Comparison of ENCODE assay signal across 19 mouse cellular contexts in the genomic region with DNA sequence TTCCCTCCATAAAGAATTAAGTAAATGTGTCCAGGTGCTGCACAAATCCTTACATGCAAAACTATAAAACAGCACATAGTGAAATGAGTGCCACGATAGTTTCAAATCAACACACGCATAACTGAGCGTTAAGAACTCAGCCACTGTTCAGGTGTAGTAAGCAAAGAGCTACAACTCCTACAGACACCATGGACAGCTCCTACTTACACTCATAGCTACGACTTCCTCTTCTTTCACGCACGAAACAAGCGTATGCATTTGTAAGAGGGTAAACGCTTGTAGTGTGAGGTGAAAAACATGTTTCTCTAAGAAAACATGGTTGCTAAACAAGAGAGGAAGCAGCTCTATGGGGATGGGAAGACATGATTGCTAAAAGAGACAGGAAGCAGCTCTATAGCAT.
DNase-seq lines count a peak whose midpoint lies in the region; ATAC-seq lines count a peak whose summit lies in the region.
"Had no signal": no experiment of that assay in that cellular context is flagged by ENCODE, and none has a peak within 500 bp of the region (broad histone marks: within the 10 kb centered on the region; RNA-seq: fewer than 3 reads in every experiment).

No protein-coding gene starts in this region.

- no peak overlapping the region for H3K4me2 ChIP-seq in embryonic facial prominence, embryonic 11.5 days (ENCODE audit: low read depth, low read length)
- H3K4me2 ChIP-seq in midbrain, embryonic 15.5 days = no peak overlapping the region
- H3K4me2 ChIP-seq: forebrain, embryonic 15.5 days; heart, embryonic 12.5 days; intestine, embryonic 15.5 days; liver, embryonic 13.5 days had no signal

- no peak overlapping the region for H3K4me3 ChIP-seq in embryonic facial prominence, embryonic 11.5 days (ENCODE audit: low read depth, low read length)
- no peak overlapping the region for H3K4me3 ChIP-seq in embryonic facial prominence, embryonic 10.5 days
- no peak overlapping the region for H3K4me3 ChIP-seq in midbrain, embryonic 15.5 days
- H3K4me3 ChIP-seq: forebrain, embryonic 15.5 days; heart, embryonic 12.5 days; intestine, embryonic 15.5 days; liver, embryonic 13.5 days; midbrain, embryonic 10.5 days had no signal

- no peak overlapping the region for H3K9ac ChIP-seq in embryonic facial prominence, embryonic 11.5 days (replicated peaks; ENCODE audit: low read length)
- no peak overlapping the region for H3K9ac ChIP-seq in midbrain, embryonic 15.5 days
- H3K9ac ChIP-seq: forebrain, embryonic 15.5 days; heart, embryonic 12.5 days; intestine, embryonic 15.5 days; liver, embryonic 13.5 days had no signal

- no peaks in the 10 kb centered on the region for H3K9me3 ChIP-seq in embryonic facial prominence, embryonic 11.5 days (replicated peaks; ENCODE audit: control insufficient read depth, low read length)
- no peaks in the 10 kb centered on the region for H3K9me3 ChIP-seq in embryonic facial prominence, embryonic 10.5 days
- H3K9me3 ChIP-seq in midbrain, embryonic 15.5 days = no peaks in the 10 kb centered on the region
- H3K9me3 ChIP-seq: forebrain, embryonic 15.5 days; heart, embryonic 12.5 days; intestine, embryonic 15.5 days; liver, embryonic 13.5 days; midbrain, embryonic 10.5 days had no signal

- H3K27ac ChIP-seq in embryonic facial prominence, embryonic 11.5 days (replicated peaks; ENCODE audit: low read depth, low read length) = no peak overlapping the region
- H3K27ac ChIP-seq in embryonic facial prominence, embryonic 10.5 days (replicated peaks) = no peak overlapping the region
- H3K27ac ChIP-seq in midbrain, embryonic 15.5 days = no peak overlapping the region
- H3K27ac ChIP-seq: forebrain, embryonic 15.5 days; intestine, embryonic 15.5 days; liver, embryonic 13.5 days; midbrain, embryonic 10.5 days had no signal

- ATAC-seq in embryonic facial prominence, embryonic 11.5 days (replicated peaks; ENCODE audit: insufficient number of reproducible peaks, low FRiP score, low TSS enrichment, low read depth) = no peak
- no peak for ATAC-seq in midbrain, embryonic 15.5 days (replicated peaks)
- ATAC-seq: forebrain, embryonic 15.5 days; intestine, embryonic 15.5 days had no signal

- intact Hi-C loops in heart, postnatal 14 days (cut with DNase I) = no loop called here

- no peaks in the 10 kb centered on the region for H3K36me3 ChIP-seq in embryonic facial prominence, embryonic 11.5 days (replicated peaks; ENCODE audit: control insufficient read depth, insufficient read depth, low read depth, low read length)
- no peaks in the 10 kb centered on the region for H3K36me3 ChIP-seq in embryonic facial prominence, embryonic 10.5 days (replicated peaks)
- H3K36me3 ChIP-seq in midbrain, embryonic 15.5 days (replicated peaks) = no peaks in the 10 kb centered on the region
- H3K36me3 ChIP-seq: forebrain, embryonic 15.5 days; heart, embryonic 12.5 days; intestine, embryonic 15.5 days; liver, embryonic 13.5 days; midbrain, embryonic 10.5 days had no signal

- H3K27me3 ChIP-seq in embryonic facial prominence, embryonic 11.5 days (ENCODE audit: control insufficient read depth, insufficient read depth, low read length) = no peaks in the 10 kb centered on the region
- H3K27me3 ChIP-seq in embryonic facial prominence, embryonic 10.5 days (replicated peaks; ENCODE audit: low read depth, poor library complexity, severe bottlenecking) = no peaks in the 10 kb centered on the region
- H3K27me3 ChIP-seq in midbrain, embryonic 15.5 days (replicated peaks) = no peaks in the 10 kb centered on the region
- H3K27me3 ChIP-seq: forebrain, embryonic 15.5 days; heart, embryonic 12.5 days; intestine, embryonic 15.5 days; liver, embryonic 13.5 days had no signal

- 74% methylated on average over 8 of the region's 8 CpGs for WGBS in embryonic facial prominence, embryonic 11.5 days
- WGBS in embryonic facial prominence, embryonic 10.5 days = 71% methylated on average over 8 of the region's 8 CpGs
- WGBS in midbrain, embryonic 15.5 days = 75% methylated on average over 8 of the region's 8 CpGs

- H3K4me1 ChIP-seq in embryonic facial prominence, embryonic 11.5 days (ENCODE audit: control insufficient read depth, insufficient read depth, low read length) = no peaks in the 10 kb centered on the region
- peaks cover 5% of the 10 kb centered on the region for H3K4me1 ChIP-seq in embryonic facial prominence, embryonic 10.5 days
- no peaks in the 10 kb centered on the region for H3K4me1 ChIP-seq in midbrain, embryonic 15.5 days
- H3K4me1 ChIP-seq: intestine, embryonic 15.5 days; liver, embryonic 13.5 days; midbrain, embryonic 10.5 days had no signal

- DNase-seq in embryonic facial prominence, embryonic 11.5 days (ENCODE audit: low spot score) = peak; percentile 70
- no peak for DNase-seq in embryonic facial prominence, embryonic 10.5 days (ENCODE audit: low spot score)
- peak; percentile 9 for DNase-seq in thymus, postnatal 0 days (ENCODE audit: low spot score)
- DNase-seq in thymus, postnatal 4 days = no peak
- DNase-seq in embryo, embryonic 11 days = peak; percentile 69
- no peak for DNase-seq in frontal cortex, postnatal 25 days (ENCODE audit: low spot score in 2 of 2)
- DNase-seq in heart, postnatal 14 days = no peak
- DNase-seq: adrenal gland, postnatal 10 days; cerebellum, adult 11-12 months; cerebellum, postnatal 36 days; liver, embryonic 13.5 days; lung, postnatal 10 days; right cerebral cortex, postnatal 14 days; thymus, postnatal 25 days had no signal

Comparison
In these comparisons a context has a peak if more than half of its experiments do, and no peak if none do; other contexts are left out.
1. DNase-seq: peak in embryonic facial prominence, embryonic 11.5 days (single experiment), thymus, postnatal 0 days (single experiment) and embryo, embryonic 11 days (single experiment); none in embryonic facial prominence, embryonic 10.5 days (single experiment), thymus, postnatal 4 days (single experiment), frontal cortex, postnatal 25 days (0 of 2) and heart, postnatal 14 days (0 of 2).